Mouse (Mus musculus) right cerebral cortex, postnatal 4 days (tissue): Measurements from ENCODE around the gene Vcp.

Source experiments
- DNase-seq: peaks from one replicate; pipeline ENCODE4 v3.0.0-alpha.2; 2022

The Vcp gene

GRCm38 (mm10) chr4:42941396-42941795 lies 58.9 kb downstream of the Vcp start:
- no peak for DNase-seq

GRCm38 (mm10) chr4:42933630-42934029 lies 66.7 kb downstream of the Vcp start:
- no peak for DNase-seq

- DNase-seq = no peak
Observed at GRCm38 (mm10) chr4:42932229-42932969, 67.9 kb downstream of the Vcp start.
